Mouse (Mus musculus) monocyte, adult 5-6 weeks (primary cell): ENCODE data around the gene Sycp2l. TPM values are rescaled to one million over a fixed set of nuclear protein-coding genes. Genes with fewer than 3 reads are reported as not detected.
"Not testable (repeated sequence)": the region's sequence is repeated elsewhere in the genome, so short reads cannot be mapped to it uniquely, and the experiment has no call there.

ENCODE experiments used
- ATAC-seq: fragments of 153-309, 156-312 bp; replicated peaks from 2 replicates; pipeline ENCODE4 v1.8.0; 2017; ENCODE audit warnings: mild to moderate bottlenecking; ENCODE audit not compliant: low TSS enrichment, insufficient number of reproducible peaks, severe bottlenecking, poor library complexity, low FRiP score
- total RNA-seq: library from RNA; stranded (forward); fragments of 200-1000, 200-491, 200-594 nt; gene quantifications from 3 replicates; pipeline ENCODE4 v1.2.3, GENCODE M21; 2017

The Sycp2l gene
- total RNA-seq, 1 experiment from 2014 or later, result not detected

GRCm38 (mm10) chr13:41119152-41119945 is 5.2 kb downstream of the Sycp2l start:
- no peak for ATAC-seq

- no peak for ATAC-seq
These were observed 9.6 kb downstream of the Sycp2l start for GRCm38 (mm10) chr13:41123666-41124225.

GRCm38 (mm10) chr13:41128326-41128725 is 14.2 kb downstream of the Sycp2l start:
- no peak for ATAC-seq

GRCm38 (mm10) chr13:41129061-41129460 is 15.0 kb downstream of the Sycp2l start:
- no peak for ATAC-seq

GRCm38 (mm10) chr13:41134901-41135300 is 20.8 kb downstream of the Sycp2l start:
- no peak; the same call in 1 of the 2 replicates for ATAC-seq

- no peak for ATAC-seq
These were observed 31.4 kb downstream of the Sycp2l start for GRCm38 (mm10) chr13:41145433-41145970.

GRCm38 (mm10) chr13:41146271-41146670 is 32.2 kb downstream of the Sycp2l start:
- ATAC-seq, result peak; percentile 56; the same call in 1 of the 2 replicates

GRCm38 (mm10) chr13:41153146-41153545 is 39.0 kb downstream of the Sycp2l start:
- no peak for ATAC-seq

GRCm38 (mm10) chr13:41158426-41158825 is 44.3 kb downstream of the Sycp2l start:
- no peak for ATAC-seq

GRCm38 (mm10) chr13:41187886-41188285 is 73.8 kb downstream of the Sycp2l start:
- no peak for ATAC-seq

- ATAC-seq, result no peak
These were observed 81.7 kb downstream of the Sycp2l start for GRCm38 (mm10) chr13:41195640-41196333.

GRCm38 (mm10) chr13:41200861-41201260 is 86.8 kb downstream of the Sycp2l start:
- ATAC-seq, result no peak

- ATAC-seq, result no peak
These were observed 89.2 kb downstream of the Sycp2l start for GRCm38 (mm10) chr13:41203289-41203688.

GRCm38 (mm10) chr13:41203691-41204090 is 89.6 kb downstream of the Sycp2l start:
- ATAC-seq, result no peak

- ATAC-seq, result not testable (repeated sequence)
These were observed 91.5 kb downstream of the Sycp2l start for GRCm38 (mm10) chr13:41205568-41205967.

GRCm38 (mm10) chr13:41206241-41206640 is 92.1 kb downstream of the Sycp2l start:
- ATAC-seq, result no peak

- ATAC-seq, result no peak
These were observed 97.2 kb downstream of the Sycp2l start for GRCm38 (mm10) chr13:41211276-41211675.

GRCm38 (mm10) chr13:41212558-41213322 is 98.6 kb downstream of the Sycp2l start:
- ATAC-seq, result no peak

GRCm38 (mm10) chr13:41215669-41216068 is 101.6 kb downstream of the Sycp2l start:
- ATAC-seq, result no peak
